Mouse (Mus musculus) neutrophil, adult 83 days (primary cell): Measurements from ENCODE around the gene Ubox5. TPM values are rescaled to one million over a fixed set of nuclear protein-coding genes. Genes with fewer than 3 reads are reported as not detected.

Source experiments
- total RNA-seq, 2 experiments: library from RNA; stranded (reverse); gene quantifications; one replicate each; pipeline ENCODE4 v1.2.4; 2023

Gene Ubox5
- 1 to 10 TPM; 2.6 to 3.6 TPM for total RNA-seq

GRCm38 (mm10) chr2:130629839-130630203, at the start of gene Ubox5, which contains the start of gene Fastkd5:
Gene Ubox5 (minus strand): TSS chr2:130630038.
Gene Fastkd5 (minus strand): TSS chr2:130630027.

GRCm38 (mm10) chr2:130667559-130667958, 37.7 kb upstream of the Ubox5 start, which contains the start of gene Itpa:
Gene Itpa (plus strand): TSS chr2:130667610.

GRCm38 (mm10) chr2:130664102-130664701, 34.4 kb upstream of the Ubox5 start, which contains the start of gene Ddrgk1:
Gene Ddrgk1 (minus strand): TSS chr2:130664659.

GRCm38 (mm10) chr2:130642684-130643369, 13.0 kb upstream of the Ubox5 start, which contains the start of gene Lzts3:
Gene Lzts3 (minus strand): TSS chr2:130642803.

GRCm38 (mm10) chr2:130582552-130582951, 47.3 kb downstream of the Ubox5 start, which contains the start of gene Avp:
Gene Avp (minus strand): TSS chr2:130582554.

GRCm38 (mm10) chr2:130575873-130576272, 54.0 kb downstream of the Ubox5 start, which contains the start of gene Oxt:
Gene Oxt (plus strand): TSS chr2:130576173.

GRCm38 (mm10) chr2:130563212-130564055, 66.4 kb downstream of the Ubox5 start, which contains the start of gene Mrps26:
Gene Mrps26 (plus strand): TSS chr2:130563742.

Other genes starting within 250 kb of the Ubox5 start
- under 1 TPM; 0.40 to 0.96 TPM for gene Cpxm1, start 232.5 kb downstream of the Ubox5 start, total RNA-seq
- gene Gm28372, start 224.8 kb downstream of the Ubox5 start, total RNA-seq = not detected
- not detected for gene 1700020A23Rik, start 224.8 kb downstream of the Ubox5 start, total RNA-seq
- not detected for gene Tmem239, start 223.6 kb downstream of the Ubox5 start, total RNA-seq
- gene Vps16, start 205.7 kb downstream of the Ubox5 start, total RNA-seq = 10 to 100 TPM; 59.3 to 68.0 TPM
- gene Pced1a, start 205.3 kb downstream of the Ubox5 start, total RNA-seq = 10 to 100 TPM; 11.6 to 13.3 TPM
- 10 to 100 TPM; 70.2 to 88.9 TPM for gene Ptpra, start 179.8 kb downstream of the Ubox5 start, total RNA-seq
- gene Mrps26, start 66.3 kb downstream of the Ubox5 start, total RNA-seq = 10 to 100 TPM; 26.7 to 31.5 TPM
- not detected for gene Oxt, start 53.9 kb downstream of the Ubox5 start, total RNA-seq
- not detected for gene Avp, start 47.5 kb downstream of the Ubox5 start, total RNA-seq
- 1 to 10 TPM; 4.3 to 5.1 TPM for gene Fastkd5, start within 50 bp of the Ubox5 start, total RNA-seq
- 1 to 10 TPM in 1 of 2 experiments, under 1 TPM in 1; 0.99 to 1.1 TPM for gene Lzts3, start 12.8 kb upstream of the Ubox5 start, total RNA-seq
- gene Ddrgk1, start 34.6 kb upstream of the Ubox5 start, total RNA-seq = 10 to 100 TPM; 41.6 to 43.0 TPM
- gene Itpa, start 37.6 kb upstream of the Ubox5 start, total RNA-seq = 10 to 100 TPM; 11.7 to 12.8 TPM
- gene Slc4a11, start 67.5 kb upstream of the Ubox5 start, total RNA-seq = under 1 TPM in 1 of 2 experiments, not detected in 1; 0.33 TPM